Mouse (Mus musculus) brain, embryonic 18.5 days (tissue): ENCODE measurements around the gene Prcd.
A peak's percentile ranks its signal among the peaks of the same experiment; 100 is the strongest.
"Not testable (repeated sequence)": the region's sequence is repeated elsewhere in the genome, so short reads cannot be mapped to it uniquely, and the experiment has no call there.

Experiments
- DNase-seq: peaks from one replicate; pipeline ENCODE4 v3.0.0-alpha.2; 2012; ENCODE audit warnings: low read depth, low spot score

Gene Prcd

GRCm38 (mm10) chr11:116648213-116648921 lies 5.0 kb upstream of the Prcd start:
- DNase-seq, result no peak

- no peak for DNase-seq
Measured at GRCm38 (mm10) chr11:116648976-116649375, 4.4 kb upstream of the Prcd start.

DNA sequence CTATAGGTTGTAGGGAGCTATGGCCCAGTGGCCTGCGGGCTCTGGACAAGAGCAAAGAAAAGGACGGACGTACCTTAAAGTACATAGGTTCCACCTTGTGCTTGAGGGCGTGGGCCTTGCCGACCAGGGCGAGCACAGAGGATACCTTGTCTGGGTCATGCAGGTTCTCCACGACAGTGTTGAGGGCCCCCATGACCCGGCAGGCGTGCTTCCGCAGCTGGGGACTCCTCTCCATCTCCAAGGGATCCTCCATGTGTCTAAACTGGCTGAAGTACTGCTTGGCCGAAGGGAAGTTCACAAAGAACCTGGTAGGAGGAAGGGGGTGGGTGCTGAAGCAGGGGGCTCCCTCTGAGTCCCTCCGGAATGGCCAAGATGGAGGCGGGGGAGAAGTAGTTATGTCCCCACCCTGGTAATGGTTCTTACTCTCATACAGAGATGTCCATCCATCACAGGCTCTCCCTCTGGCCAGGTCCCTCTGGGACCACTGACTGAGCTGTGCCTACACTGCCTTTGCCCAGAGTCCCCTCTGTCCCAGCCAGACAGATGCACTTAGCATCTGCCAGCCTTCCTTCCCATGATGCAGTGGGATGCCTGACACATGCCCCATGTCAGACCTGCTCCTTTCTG lies 3.5 kb upstream of the Prcd start:
- DNase-seq, result no peak

- no peak for DNase-seq
Measured at GRCm38 (mm10) chr11:116650811-116651210, 2.5 kb upstream of the Prcd start.

GRCm38 (mm10) chr11:116651339-116651738 lies 2.0 kb upstream of the Prcd start:
- no peak for DNase-seq

DNA sequence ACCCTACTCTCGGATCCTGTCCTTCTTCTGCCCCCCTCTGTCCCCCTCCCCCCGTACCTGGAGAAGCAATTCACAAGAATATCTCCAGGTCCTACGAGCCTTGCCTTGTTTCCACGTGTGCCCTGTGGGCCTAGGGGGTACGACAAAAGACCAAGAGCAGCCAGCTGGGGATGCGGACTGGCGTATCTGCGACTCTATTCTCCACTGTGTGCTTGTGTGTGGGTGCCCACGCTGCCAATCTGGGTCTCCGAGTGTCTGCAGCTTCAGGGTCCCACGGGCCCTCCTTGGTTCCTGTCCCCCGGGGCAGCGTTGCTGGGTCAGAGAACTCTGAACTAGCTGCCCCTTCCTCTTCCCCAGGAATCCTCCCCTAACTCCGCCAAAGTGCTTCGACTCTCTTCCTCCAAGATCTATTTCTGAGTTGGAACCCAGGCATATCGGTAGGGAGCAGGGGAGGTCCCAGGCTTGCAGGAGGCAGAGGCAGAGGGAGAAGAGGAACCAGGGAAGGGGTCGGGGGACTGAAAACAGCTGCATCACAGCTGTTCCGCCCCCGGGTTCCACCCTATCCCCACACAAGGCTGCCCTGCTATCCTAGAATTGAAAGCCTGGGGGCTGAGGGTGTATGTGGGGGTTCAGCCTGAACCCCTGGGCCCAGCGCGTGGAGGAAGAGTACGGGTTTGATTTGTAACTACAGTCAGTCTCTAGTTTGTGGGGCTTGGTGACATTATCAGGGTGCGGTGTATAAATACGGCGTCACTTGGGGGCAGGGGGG lies 820 bp upstream of the Prcd start:
- no peak for DNase-seq

- no peak for DNase-seq
Measured at GRCm38 (mm10) chr11:116653709-116654221, 431 bp downstream of the Prcd start.

DNA sequence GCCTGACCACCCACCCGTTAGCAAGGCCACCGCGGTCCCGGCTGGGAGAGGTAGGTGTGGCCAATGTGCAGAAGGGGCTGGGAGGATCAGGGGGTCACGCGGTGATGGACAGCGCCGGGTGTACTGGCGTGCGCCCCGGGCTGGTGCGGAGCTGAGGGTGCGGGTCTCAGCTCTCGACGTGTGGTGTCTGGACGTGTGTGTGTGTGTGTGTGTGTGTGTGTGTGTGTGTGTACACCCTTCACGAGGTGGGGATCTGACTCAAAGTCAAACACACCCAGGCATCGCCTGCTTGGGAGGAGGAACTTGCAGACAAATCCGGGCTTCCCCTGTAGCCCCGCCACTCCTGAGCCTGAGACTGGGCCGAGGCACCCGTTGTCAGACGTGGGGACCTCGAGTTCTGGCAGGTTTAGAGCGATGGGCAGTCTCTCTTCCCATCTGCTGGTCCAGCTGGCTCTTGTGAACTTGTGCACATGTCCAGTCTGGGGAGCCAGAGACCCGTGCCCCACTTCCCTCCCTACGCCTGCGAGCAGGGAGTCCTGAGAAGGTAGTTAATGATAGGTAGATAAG lies 1.0 kb downstream of the Prcd start, which contains the start of gene Cygb:
Cygb (minus strand) TSS at position 59 of the 567 bp plus-strand sequence.
- DNase-seq, result no peak

DNA sequence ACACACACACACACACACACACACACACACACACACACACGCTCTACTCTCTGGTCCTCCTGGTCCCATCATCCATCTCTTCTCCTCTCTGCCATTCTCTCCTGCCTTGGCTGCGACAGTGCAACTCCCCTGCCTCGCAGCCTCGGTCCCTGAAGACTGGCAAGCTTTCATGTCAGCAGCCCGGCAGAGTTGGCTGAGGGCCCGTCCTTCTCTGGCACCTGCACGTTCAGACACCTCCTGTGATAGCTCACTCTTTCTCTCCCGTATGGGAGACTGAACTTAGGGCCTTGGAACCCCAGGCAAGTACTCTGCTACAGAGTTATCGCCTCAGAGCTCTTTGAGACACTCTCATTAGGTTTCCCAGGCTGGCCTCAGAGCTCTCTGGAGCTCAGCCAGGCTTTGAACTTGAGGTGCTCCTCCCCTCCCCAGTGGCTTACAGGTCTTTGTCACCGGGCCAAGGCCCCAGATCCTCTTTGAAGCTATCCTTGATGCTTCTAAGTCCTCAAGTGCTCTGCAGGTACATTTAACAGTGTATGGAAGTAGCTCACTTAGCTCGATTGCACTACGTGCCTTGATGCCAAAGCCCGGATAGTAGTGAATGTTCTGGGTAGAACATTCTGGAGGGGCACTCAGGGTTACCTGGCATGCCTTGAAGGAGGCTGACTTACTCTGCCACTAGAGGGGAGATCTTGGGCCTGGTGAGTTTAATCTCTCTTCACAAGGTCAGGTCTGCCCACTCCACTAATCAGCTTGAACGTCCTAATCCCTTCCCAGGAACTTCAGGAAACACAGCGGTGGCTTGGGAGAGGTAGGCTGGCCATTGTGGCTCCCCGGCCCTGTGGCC lies 3.2 kb downstream of the Prcd start:
- DNase-seq, result no peak

DNA sequence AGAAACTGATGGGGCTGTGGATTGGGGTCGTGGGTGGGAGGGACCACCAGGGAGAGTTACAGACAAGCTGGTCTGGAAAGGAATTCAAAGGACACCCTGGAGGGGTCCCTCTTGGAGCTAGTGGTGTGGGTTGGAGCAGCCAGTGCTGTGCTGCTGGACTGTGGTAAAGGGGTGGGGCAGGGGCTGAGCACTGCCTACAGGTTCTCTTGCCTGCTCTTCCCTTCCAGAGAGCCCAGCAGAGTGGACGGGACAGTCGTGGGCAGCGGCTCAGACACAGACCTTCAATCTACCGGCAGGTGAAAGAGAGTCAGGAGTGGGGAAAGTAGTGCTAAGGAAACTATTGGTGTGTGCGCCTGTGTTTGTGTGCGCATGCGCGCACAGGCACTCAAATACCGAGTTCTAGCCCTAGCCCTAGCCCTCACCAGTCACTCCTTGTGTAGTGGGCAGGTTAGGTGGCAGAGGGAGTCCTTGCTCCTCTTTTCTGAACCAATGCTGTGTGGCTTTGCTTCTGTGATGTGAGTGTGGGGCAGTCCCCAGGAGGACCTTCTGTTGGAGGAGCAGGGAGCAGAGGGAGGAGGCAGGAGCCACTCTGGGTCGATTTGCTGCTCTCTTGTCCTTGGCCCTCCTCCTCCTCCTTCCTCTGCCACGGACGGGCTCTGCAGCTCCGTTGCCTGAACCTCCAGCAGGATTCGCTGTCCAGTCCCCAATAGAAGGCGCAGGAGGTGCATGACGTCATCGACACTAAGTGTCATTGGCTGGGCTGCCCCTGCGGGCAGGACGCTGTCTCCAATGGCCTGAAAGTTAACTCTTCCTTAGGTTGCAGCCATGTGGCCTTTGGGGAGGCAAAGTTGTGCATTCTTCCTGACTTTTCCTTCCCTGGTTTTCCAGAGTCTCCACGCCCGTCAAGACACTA lies 4.2 kb downstream of the Prcd start:
- peak; percentile 84 for DNase-seq

- no peak for DNase-seq
Measured at GRCm38 (mm10) chr11:116658238-116658637, 4.9 kb downstream of the Prcd start.

GRCm38 (mm10) chr11:116659027-116659621 lies 5.8 kb downstream of the Prcd start:
- no peak for DNase-seq

DNA sequence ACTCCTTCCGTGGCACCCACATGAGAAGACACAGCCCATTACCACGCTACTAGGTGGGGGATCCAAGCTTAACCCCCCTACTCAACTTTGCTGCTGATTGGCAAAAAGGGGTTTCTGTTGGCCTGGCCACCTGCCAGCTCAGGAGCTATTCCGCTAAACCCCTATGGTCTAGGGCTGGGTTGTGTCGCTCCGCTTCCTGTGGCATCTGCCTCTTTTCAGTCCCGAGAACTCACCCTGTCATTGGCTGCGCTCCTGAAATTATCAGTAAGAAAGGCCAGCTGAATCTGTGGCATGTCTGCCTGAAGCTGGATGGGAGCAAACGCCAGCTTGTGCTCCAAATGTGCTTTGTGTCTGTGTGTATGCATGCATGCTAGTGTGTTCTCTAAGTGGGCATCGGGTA lies 6.8 kb downstream of the Prcd start:
- DNase-seq, result no peak

- no peak for DNase-seq
Measured at GRCm38 (mm10) chr11:116661291-116661947, 8.1 kb downstream of the Prcd start.

DNA sequence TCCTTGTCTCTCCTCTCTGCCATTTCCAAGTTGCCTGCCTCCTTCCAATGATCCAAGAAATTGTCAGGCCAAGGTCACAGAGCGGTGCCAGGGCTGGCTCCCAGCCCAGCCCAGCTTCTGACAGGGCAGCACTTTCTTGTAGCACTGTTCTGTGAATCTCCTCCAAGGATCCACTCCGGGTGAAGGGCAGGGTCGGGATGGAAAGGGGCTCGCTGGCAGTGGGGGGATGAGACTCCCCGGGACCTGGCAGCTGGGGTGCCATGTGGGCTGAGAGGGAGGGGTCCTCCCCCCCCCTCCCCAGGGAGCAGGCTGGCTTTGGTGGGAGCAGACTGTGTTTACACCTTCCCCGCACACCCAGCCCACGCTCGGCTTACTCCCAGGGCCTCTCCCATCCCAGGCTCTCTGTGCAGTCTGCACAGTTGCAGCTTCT lies 8.6 kb downstream of the Prcd start:
- DNase-seq, result no peak

GRCm38 (mm10) chr11:116665289-116665688 lies 12.0 kb downstream of the Prcd start:
- no peak for DNase-seq

DNA sequence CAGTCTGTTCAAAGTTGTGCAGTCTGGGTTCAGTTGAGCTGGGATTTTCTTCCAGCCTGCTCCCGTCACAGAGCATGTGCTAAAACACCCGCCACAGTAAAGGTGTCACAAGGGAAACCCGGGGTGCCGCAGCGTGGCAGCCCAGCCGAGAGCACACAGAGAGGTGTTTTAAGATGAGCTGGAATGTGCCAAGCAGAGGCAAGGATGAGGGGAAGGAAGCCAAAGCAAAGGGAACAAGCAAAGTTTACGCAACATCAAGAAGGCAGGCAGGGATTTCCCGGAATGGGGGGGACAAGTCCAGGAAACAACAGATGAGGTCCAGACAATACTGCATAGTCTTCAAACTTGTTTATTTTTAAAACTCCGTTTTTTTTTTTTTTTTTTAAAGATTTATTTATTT lies 13.2 kb downstream of the Prcd start:
- DNase-seq, result no peak

DNA sequence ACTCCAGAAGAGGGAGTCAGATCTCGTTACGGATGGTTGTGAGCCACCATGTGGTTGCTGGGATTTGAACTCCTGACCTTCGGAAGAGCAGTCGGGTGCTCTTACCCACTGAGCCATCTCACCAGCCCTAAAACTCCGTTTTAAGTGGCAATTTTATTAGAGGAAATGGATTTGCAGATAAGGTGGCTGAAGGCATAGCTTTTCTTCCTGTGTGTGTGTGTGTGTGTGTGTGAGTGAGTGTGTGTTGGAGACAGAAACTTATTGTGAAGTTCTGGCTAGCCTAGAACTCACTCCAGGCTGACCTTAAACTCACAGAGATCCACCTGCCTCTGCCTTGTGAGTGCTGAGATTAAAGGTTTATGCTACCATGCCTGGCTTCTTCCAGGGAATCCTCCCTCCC lies 13.7 kb downstream of the Prcd start:
- DNase-seq, result not testable (repeated sequence)

- no peak for DNase-seq
Measured at GRCm38 (mm10) chr11:116667930-116668329, 14.6 kb downstream of the Prcd start.
